Mouse (Mus musculus): ENCODE results near the gene Sec24c. TPM values are rescaled to one million over a fixed set of nuclear protein-coding genes. Genes with fewer than 3 reads are reported as not detected.
"Not testable (repeated sequence)": the region's sequence is repeated elsewhere in the genome, so short reads cannot be mapped to it uniquely, and the experiment has no call there.

Sec24c gene
- polyA plus RNA-seq, 1 experiment from 2014 or later = 52.2 TPM

GRCm38 (mm10) chr14:20695761-20696520 is 21.8 kb downstream of the Sec24c start:
- DNase-seq (ENCODE audit: low spot score) = no peak

- DNase-seq (ENCODE audit: low spot score) = peak; percentile 46
These were observed 22.9 kb downstream of the Sec24c start for GRCm38 (mm10) chr14:20696986-20697385.

GRCm38 (mm10) chr14:20698515-20698914 is 24.4 kb downstream of the Sec24c start:
- no peak for DNase-seq (ENCODE audit: low spot score)

- no peak for DNase-seq (ENCODE audit: low spot score)
These were observed 26.3 kb downstream of the Sec24c start for GRCm38 (mm10) chr14:20700362-20700761.

GRCm38 (mm10) chr14:20701554-20701953 is 27.4 kb downstream of the Sec24c start:
- DNase-seq (ENCODE audit: low spot score) = no peak

- DNase-seq (ENCODE audit: low spot score) = no peak
These were observed 28.1 kb downstream of the Sec24c start for GRCm38 (mm10) chr14:20702096-20702740.

- peak; percentile 77 for DNase-seq (ENCODE audit: low spot score)
These were observed 28.8 kb downstream of the Sec24c start, which contains the start of gene Chchd1 for GRCm38 (mm10) chr14:20702741-20703381. Chchd1 (plus strand) TSS chr14:20703006.

GRCm38 (mm10) chr14:20703461-20703860 is 29.4 kb downstream of the Sec24c start:
- not testable (repeated sequence) for DNase-seq (ENCODE audit: low spot score)

- peak; percentile 71 for DNase-seq (ENCODE audit: low spot score)
These were observed 33.4 kb downstream of the Sec24c start, which contains the start of gene Zswim8 for GRCm38 (mm10) chr14:20707201-20708190. Zswim8 (plus strand) TSS chr14:20707552.

- peak; percentile 54 for DNase-seq (ENCODE audit: low spot score)
These were observed 34.1 kb downstream of the Sec24c start for GRCm38 (mm10) chr14:20708239-20708638.

- DNase-seq (ENCODE audit: low spot score) = no peak
These were observed 39.7 kb downstream of the Sec24c start for GRCm38 (mm10) chr14:20713832-20714231.

- DNase-seq (ENCODE audit: low spot score) = no peak
These were observed 44.3 kb downstream of the Sec24c start for GRCm38 (mm10) chr14:20718443-20718842.

GRCm38 (mm10) chr14:20719767-20720166 is 45.7 kb downstream of the Sec24c start:
- no peak for DNase-seq (ENCODE audit: low spot score)

- DNase-seq (ENCODE audit: low spot score) = no peak
These were observed 47.3 kb downstream of the Sec24c start for GRCm38 (mm10) chr14:20721371-20721770.

- no peak for DNase-seq (ENCODE audit: low spot score)
These were observed 48.9 kb downstream of the Sec24c start for GRCm38 (mm10) chr14:20723006-20723405.

- DNase-seq (ENCODE audit: low spot score) = peak; percentile 46
These were observed 49.9 kb downstream of the Sec24c start for GRCm38 (mm10) chr14:20724043-20724442.

- DNase-seq (ENCODE audit: low spot score) = no peak
These were observed 51.7 kb downstream of the Sec24c start for GRCm38 (mm10) chr14:20725660-20726339.

GRCm38 (mm10) chr14:20729871-20730270 is 55.8 kb downstream of the Sec24c start:
- DNase-seq (ENCODE audit: low spot score) = no peak

GRCm38 (mm10) chr14:20730853-20731602 is 56.9 kb downstream of the Sec24c start:
- DNase-seq (ENCODE audit: low spot score) = no peak

Data from thymus, postnatal 0 days (tissue).